Mouse (Mus musculus) ovary, adult 18-20 months (tissue): Measurements from ENCODE around the gene Trim31.

Experiments used
- DNase-seq: peaks from one replicate; pipeline ENCODE4 v3.0.0; 2022; ENCODE audit warnings: low spot score, mixed read lengths

Trim31 gene

GRCm38 (mm10) chr17:36944121-36944775 lies 46.3 kb downstream of the Trim31 start:
- DNase-seq = no peak

GRCm38 (mm10) chr17:36947051-36947819 lies 49.3 kb downstream of the Trim31 start:
- peak; percentile 44 for DNase-seq

GRCm38 (mm10) chr17:36948286-36948685 lies 50.4 kb downstream of the Trim31 start:
- DNase-seq = no peak

GRCm38 (mm10) chr17:36949265-36949664 lies 51.3 kb downstream of the Trim31 start:
- DNase-seq = no peak

- peak; percentile 95 for DNase-seq
Observed at GRCm38 (mm10) chr17:36950981-36951947, 53.3 kb downstream of the Trim31 start, which contains the start of gene Ppp1r11. Ppp1r11 (minus strand) TSS chr17:36951741.

- DNase-seq = no peak
Observed at GRCm38 (mm10) chr17:36952631-36953030, 54.7 kb downstream of the Trim31 start.

GRCm38 (mm10) chr17:36953062-36953461 lies 55.1 kb downstream of the Trim31 start:
- DNase-seq = no peak

GRCm38 (mm10) chr17:36957999-36958743 lies 60.3 kb downstream of the Trim31 start, which contains the start of the genes Znrd1 and Znrd1as:
Znrd1 (minus strand) TSS chr17:36958559.
Znrd1as (plus strand) TSS chr17:36958592.
- DNase-seq = peak; percentile 91

GRCm38 (mm10) chr17:36958884-36959283 lies 61.0 kb downstream of the Trim31 start:
- DNase-seq = no peak
